Mouse (Mus musculus) lung, postnatal 0 days (tissue): ENCODE results near the gene Kctd20. TPM values are rescaled to one million over a fixed set of nuclear protein-coding genes. Genes with fewer than 3 reads are reported as not detected.

Source experiments
- ATAC-seq: fragments of 200-750 bp; cut with Nextera tagmentation; 2 replicates; pipeline ENCODE4 v1.8.0; 2017; ENCODE audit warnings: moderate library complexity
- DNase-seq: peaks from one replicate; pipeline ENCODE4 v3.0.0-alpha.2; 2016; ENCODE audit warnings: low spot score
- H3K27ac ChIP-seq: fragments of 300-500 bp; sonication (generic); 2 replicates; pipeline ENCODE4 v1.5.1; 2014; ENCODE audit warnings: antibody characterized with exemption, mild to moderate bottlenecking, low read length, mixed read lengths
- H3K27me3 ChIP-seq: fragments of 300-500 bp; sonication (generic); replicated peaks from 2 replicates; pipeline ENCODE4 v1.6.1; 2014; ENCODE audit warnings: low read length, mixed read lengths; ENCODE audit not compliant: insufficient read depth
- H3K36me3 ChIP-seq: fragments of 300-500 bp; sonication (generic); 2 replicates; pipeline ENCODE4 v1.6.1; 2014; ENCODE audit warnings: low read length, mixed read lengths; ENCODE audit not compliant: insufficient read depth
- H3K4me1 ChIP-seq: fragments of 300-500 bp; sonication (generic); 2 replicates; pipeline ENCODE4 v1.6.1; 2014; ENCODE audit warnings: antibody characterized with exemption, low read depth, low read length, mixed read lengths; ENCODE audit not compliant: insufficient read depth
- H3K4me2 ChIP-seq: fragments of 300-500 bp; sonication (generic); replicated peaks from 2 replicates; pipeline ENCODE4 v1.6.1; 2014; ENCODE audit warnings: low read depth, mild to moderate bottlenecking, low read length, moderate library complexity, mixed read lengths
- H3K4me3 ChIP-seq: fragments of 300-500 bp; sonication (generic); 2 replicates; pipeline ENCODE4 v1.5.1; 2014; ENCODE audit warnings: low read depth, low read length
- H3K9ac ChIP-seq: fragments of 300-500 bp; sonication (generic); replicated peaks from 2 replicates; pipeline ENCODE4 v1.6.1; 2014; ENCODE audit warnings: low read depth, mild to moderate bottlenecking
- H3K9me3 ChIP-seq: fragments of 300-500 bp; sonication (generic); 2 replicates; pipeline ENCODE4 v1.6.1; 2016; ENCODE audit warnings: low read length, mixed read lengths
- CTCF ChIP-seq: IDR thresholded peaks from 2 replicates; pipeline ENCODE4 v1.5.1; 2016; ENCODE audit warnings: antibody characterized with exemption, mild to moderate bottlenecking
- EP300 ChIP-seq: IDR thresholded peaks from 2 replicates; pipeline ENCODE4 v1.6.1; 2016; ENCODE audit warnings: antibody characterized with exemption, mild to moderate bottlenecking, control low read depth
- WGBS: fragments of 180-500 bp; shearing (Covaris S2); extraction: QIAGEN DNeasy Blood & Tissue Kit; methylation state at CpG from one replicate; pipeline ENCODE4 v1.1.7; 2014; 5-methylcytosine and 5-hydroxymethylcytosine counted together
- polyA plus RNA-seq: library from polyadenylated mRNA; unstranded; fragments of >200 nt; fragmentation: Nextera tagmentation; extraction: Ambion mirVana; gene quantifications from 2 replicates; pipeline ENCODE4 v1.2.1, GENCODE M21; 2015

The Kctd20 gene
- polyA plus RNA-seq, 1 experiment from 2014 or later: 44.3 TPM

DNA sequence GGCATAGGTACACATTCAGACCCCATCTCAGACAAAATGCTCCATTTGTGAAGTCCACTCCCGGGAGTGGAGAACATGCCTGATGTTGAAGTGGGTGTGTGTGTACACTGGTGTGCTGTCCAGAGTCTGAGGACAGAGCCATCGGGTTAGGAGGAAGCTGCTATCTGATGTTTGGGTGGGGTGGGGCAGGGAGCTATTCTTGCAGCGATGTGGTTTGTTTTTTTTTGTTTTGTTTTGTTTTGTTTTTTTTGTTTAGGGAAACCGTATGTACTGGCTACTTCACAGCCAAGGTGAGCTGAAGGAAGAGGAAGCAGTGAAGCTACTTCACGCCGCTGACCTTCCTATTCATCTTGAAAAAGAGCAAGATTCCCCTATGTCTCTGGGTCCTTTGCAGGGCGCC lies 55.1 kb downstream of the Kctd20 start:
- no peaks in the 10 kb centered on the region for H3K4me1 ChIP-seq
- H3K36me3 ChIP-seq: no peaks in the 10 kb centered on the region
- H3K4me2 ChIP-seq: peak overlapping the region; percentile 84
- no peaks in the 10 kb centered on the region for H3K27me3 ChIP-seq
- peak; percentile 23; the same call in 1 of the 2 replicates for ATAC-seq
- H3K9me3 ChIP-seq: no peaks in the 10 kb centered on the region
- peak; percentile 62 for DNase-seq
- peak overlapping the region; percentile 88 for H3K9ac ChIP-seq
- H3K27ac ChIP-seq: peak overlapping the region; percentile 93
- TF ChIP-seq CTCF: no peak
- peak; percentile 46 for TF ChIP-seq EP300
- peak overlapping the region; percentile 89 for H3K4me3 ChIP-seq
- 2% methylated on average over 7 of the region's 7 CpGs for WGBS

GRCm38 (mm10) chr17:29007243-29007640 lies 55.5 kb downstream of the Kctd20 start:
- peak overlapping the region; percentile 84 for H3K4me2 ChIP-seq
- no peaks in the 10 kb centered on the region for H3K9me3 ChIP-seq
- peak overlapping the region; percentile 89 for H3K4me3 ChIP-seq
- peak overlapping the region; percentile 88 for H3K9ac ChIP-seq
- no peaks in the 10 kb centered on the region for H3K27me3 ChIP-seq
- no peaks in the 10 kb centered on the region for H3K4me1 ChIP-seq
- ATAC-seq (no peak; the same call in 1 of the 2 replicates), DNase-seq (no peak)
- TF ChIP-seq EP300 (no peak), CTCF (no peak)
- 1% methylated on average over 19 of the region's 19 CpGs for WGBS
- H3K36me3 ChIP-seq: no peaks in the 10 kb centered on the region
- H3K27ac ChIP-seq: peak overlapping the region; percentile 93

- no peaks in the 10 kb centered on the region for H3K36me3 ChIP-seq
- no peak for TF ChIP-seq CTCF
- peak; percentile 71 for TF ChIP-seq EP300
- no peaks in the 10 kb centered on the region for H3K27me3 ChIP-seq
- peak within 1 kb of the TSS; percentile 88 for H3K9ac ChIP-seq
- WGBS: under 1% methylated on average over 52 of the region's 65 CpGs
- no peaks in the 10 kb centered on the region for H3K9me3 ChIP-seq
- H3K4me3 ChIP-seq: peak within 1 kb of the TSS; percentile 89
- H3K4me2 ChIP-seq: peak within 1 kb of the TSS; percentile 84
- H3K4me1 ChIP-seq: no peaks in the 10 kb centered on the region
- ATAC-seq (peak; percentile 94), DNase-seq (peak; percentile 93)
- H3K27ac ChIP-seq: peak within 1 kb of the TSS; percentile 93
Observed at GRCm38 (mm10) chr17:29007641-29008325, 56.0 kb downstream of the Kctd20 start, which contains the start of gene Stk38. Stk38 (minus strand) TSS chr17:29007995.

DNA sequence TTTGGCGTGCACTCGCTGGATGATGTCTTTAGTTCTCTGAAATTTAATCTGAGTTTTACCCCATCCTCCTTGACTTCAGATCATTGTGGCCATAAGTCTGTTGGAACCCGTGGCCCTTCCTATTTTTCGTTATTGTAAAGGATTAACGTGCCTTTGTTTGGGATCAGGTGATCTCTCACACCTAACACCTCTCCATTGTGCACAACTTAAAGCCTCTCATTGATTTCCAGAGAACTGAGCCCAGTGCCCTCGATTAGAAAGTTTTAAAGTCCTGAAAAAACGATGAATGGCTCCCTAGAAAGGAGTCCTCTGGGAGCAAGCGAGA lies 56.5 kb downstream of the Kctd20 start:
- 18% methylated on average over 8 of the region's 8 CpGs for WGBS
- ATAC-seq (no peak), DNase-seq (no peak)
- TF ChIP-seq EP300 (peak; percentile 6; the same call in 1 of the 2 replicates), CTCF (no peak)
- H3K27ac ChIP-seq: peak overlapping the region; percentile 93
- no peaks in the 10 kb centered on the region for H3K36me3 ChIP-seq
- no peaks in the 10 kb centered on the region for H3K27me3 ChIP-seq
- H3K4me2 ChIP-seq: peak overlapping the region; percentile 84
- H3K4me1 ChIP-seq: no peaks in the 10 kb centered on the region
- H3K9me3 ChIP-seq: no peaks in the 10 kb centered on the region
- peak overlapping the region; percentile 88; the same call in 1 of the 2 replicates for H3K9ac ChIP-seq
- H3K4me3 ChIP-seq: peak overlapping the region; percentile 89

GRCm38 (mm10) chr17:29009181-29009580 lies 57.4 kb downstream of the Kctd20 start:
- no peak overlapping the region for H3K4me3 ChIP-seq
- H3K4me2 ChIP-seq: no peak overlapping the region
- 73% methylated on average over 4 of the region's 4 CpGs for WGBS
- H3K4me1 ChIP-seq: no peaks in the 10 kb centered on the region
- no peak for TF ChIP-seq EP300
- TF ChIP-seq CTCF: no peak
- H3K9ac ChIP-seq: no peak overlapping the region
- H3K27me3 ChIP-seq: no peaks in the 10 kb centered on the region
- no peaks in the 10 kb centered on the region for H3K36me3 ChIP-seq
- no peaks in the 10 kb centered on the region for H3K9me3 ChIP-seq
- DNase-seq: peak; percentile 11
- H3K27ac ChIP-seq: no peak overlapping the region
- no peak for ATAC-seq

- ATAC-seq: peak; percentile 13; the same call in 1 of the 2 replicates
Observed at GRCm38 (mm10) chr17:29014235-29014634, 62.5 kb downstream of the Kctd20 start.

More at GRCm38 (mm10) chr17:29014235-29014634, 62.5 kb downstream of the Kctd20 start:
- peak; percentile 57 for DNase-seq
- Histone ChIP-seq H3K9ac (no peak overlapping the region), H3K4me2 (no peak overlapping the region), H3K4me3 (no peak overlapping the region), H3K27ac (no peak overlapping the region), H3K9me3 (no peaks in the 10 kb centered on the region), H3K4me1 (no peaks in the 10 kb centered on the region), H3K36me3 (no peaks in the 10 kb centered on the region), H3K27me3 (no peaks in the 10 kb centered on the region)
- TF ChIP-seq EP300 (no peak), CTCF (no peak)
